Mouse (Mus musculus) megakaryocyte progenitor cell, adult 5-6 weeks (primary cell): ENCODE results near the gene Sparcl1. TPM values are rescaled to one million over a fixed set of nuclear protein-coding genes. Genes with fewer than 3 reads are reported as not detected.
A peak's percentile ranks its signal among the peaks of the same experiment; 100 is the strongest.

Experiments used
- ATAC-seq: replicated peaks from 2 replicates; pipeline ENCODE4 v1.8.0; 2016; ENCODE audit warnings: mild to moderate bottlenecking, moderate TSS enrichment, inconsistent platforms; ENCODE audit not compliant: poor library complexity
- total RNA-seq, 2 experiments: library from RNA; stranded (forward) in 1 of 2; stranded (reverse) in 1 of 2; fragments of 157-497, 149-512 nt in 1 of 2; fragments of 200-1000 nt in 1 of 2; gene quantifications; 2 replicates each; pipeline versions ENCODE4 v1.2.3 to v1.2.4; 2015 to 2017

Gene Sparcl1
- total RNA-seq, 2 experiments from 2014 or later = not detected

- no peak for ATAC-seq
These were observed 1.5 kb downstream of the Sparcl1 start for GRCm38 (mm10) chr5:104112016-104112415.

GRCm38 (mm10) chr5:104110171-104110920 lies 3.2 kb downstream of the Sparcl1 start:
- no peak for ATAC-seq

- no peak for ATAC-seq
These were observed 4.0 kb downstream of the Sparcl1 start for GRCm38 (mm10) chr5:104109516-104109915.

GRCm38 (mm10) chr5:104108879-104109369 lies 4.6 kb downstream of the Sparcl1 start:
- peak; percentile 39 for ATAC-seq

GRCm38 (mm10) chr5:104108127-104108875 lies 5.2 kb downstream of the Sparcl1 start:
- no peak for ATAC-seq

- ATAC-seq = no peak
These were observed 9.4 kb downstream of the Sparcl1 start for GRCm38 (mm10) chr5:104104111-104104510.

GRCm38 (mm10) chr5:104103171-104103570 lies 10.4 kb downstream of the Sparcl1 start:
- no peak for ATAC-seq

GRCm38 (mm10) chr5:104101678-104102531 lies 11.6 kb downstream of the Sparcl1 start:
- ATAC-seq = no peak

- ATAC-seq = no peak
These were observed 17.2 kb downstream of the Sparcl1 start for GRCm38 (mm10) chr5:104096078-104096938.

GRCm38 (mm10) chr5:104095416-104096077 lies 18.0 kb downstream of the Sparcl1 start:
- ATAC-seq = no peak

GRCm38 (mm10) chr5:104089751-104090150 lies 23.8 kb downstream of the Sparcl1 start:
- ATAC-seq = no peak

- no peak for ATAC-seq
These were observed 28.2 kb downstream of the Sparcl1 start for GRCm38 (mm10) chr5:104085366-104085765.

GRCm38 (mm10) chr5:104080736-104081135 lies 32.8 kb downstream of the Sparcl1 start:
- ATAC-seq = no peak

- ATAC-seq = no peak
These were observed 36.0 kb downstream of the Sparcl1 start, which contains the start of gene Gm17660 for GRCm38 (mm10) chr5:104077508-104077907. Gene Gm17660 (minus strand): TSS chr5:104077608.

- no peak for ATAC-seq
These were observed 37.2 kb downstream of the Sparcl1 start for GRCm38 (mm10) chr5:104076361-104076760.

GRCm38 (mm10) chr5:104074388-104074787 lies 39.1 kb downstream of the Sparcl1 start:
- peak; percentile 94 for ATAC-seq

- no peak for ATAC-seq
These were observed 39.9 kb downstream of the Sparcl1 start for GRCm38 (mm10) chr5:104073602-104074001.

GRCm38 (mm10) chr5:104072272-104072886 lies 41.2 kb downstream of the Sparcl1 start:
- no peak for ATAC-seq

- peak; percentile 33 for ATAC-seq
These were observed 42.5 kb downstream of the Sparcl1 start for GRCm38 (mm10) chr5:104071048-104071447.
